8 mouse cellular contexts compared by ENCODE assay signal in genomic region chr4:46450020-46450518, GRCm38 (mm10). TPM values are rescaled to one million over a fixed set of nuclear protein-coding genes. Genes with fewer than 3 reads are reported as not detected.
DNase-seq lines count a peak whose midpoint lies in the region; ATAC-seq and TF ChIP-seq lines count a peak whose summit lies in the region.

No protein-coding gene starts in this region.

- H3K4me1 ChIP-seq in heart, embryonic 13.5 days: peaks cover 46% of the 10 kb centered on the region
- H3K4me1 ChIP-seq in E14TG2a.4 (replicated peaks; ENCODE audit: low read depth, low read length): peaks cover 51% of the 10 kb centered on the region
- H3K4me1 ChIP-seq in forebrain, embryonic 14.5 days (ENCODE audit: control insufficient read depth, insufficient read depth, low read length): peaks cover 28% of the 10 kb centered on the region
- peaks cover 72% of the 10 kb centered on the region for H3K4me1 ChIP-seq in liver, embryonic 15.5 days (replicated peaks)

- H3K4me3 ChIP-seq in heart, embryonic 13.5 days: peak overlapping the region; percentile 93
- H3K4me3 ChIP-seq in E14TG2a.4 (replicated peaks; ENCODE audit: low read length): peak overlapping the region; percentile 91
- H3K4me3 ChIP-seq in forebrain, embryonic 14.5 days (ENCODE audit: low read depth, low read length): peak overlapping the region; percentile 89
- peak overlapping the region; percentile 92 for H3K4me3 ChIP-seq in liver, embryonic 15.5 days (replicated peaks)

- DNase-seq in heart, postnatal 4 days: no peak
- DNase-seq in forebrain, embryonic 14.5 days (ENCODE audit: low spot score): no peak
- no peak for DNase-seq in yolk sac, embryonic 10.5 days (ENCODE audit: low spot score)
- DNase-seq in urinary bladder, postnatal 25 days (ENCODE audit: low spot score): no peak
- DNase-seq in right cerebral cortex, postnatal 25 days: no peak

- peak overlapping the region; percentile 88 for H3K4me2 ChIP-seq in heart, embryonic 13.5 days
- H3K4me2 ChIP-seq in forebrain, embryonic 14.5 days (ENCODE audit: low read length): peak overlapping the region; percentile 90
- peak overlapping the region; percentile 90 for H3K4me2 ChIP-seq in liver, embryonic 15.5 days

- H3K27ac ChIP-seq in heart, embryonic 13.5 days (replicated peaks): peak overlapping the region; percentile 100
- H3K27ac ChIP-seq in forebrain, embryonic 14.5 days (ENCODE audit: low read depth, low read length): peak overlapping the region; percentile 98
- H3K27ac ChIP-seq in liver, embryonic 15.5 days (replicated peaks): peak overlapping the region; percentile 98

- H3K36me3 ChIP-seq in heart, embryonic 13.5 days: no peaks in the 10 kb centered on the region
- peaks cover 13% of the 10 kb centered on the region for H3K36me3 ChIP-seq in E14TG2a.4 (ENCODE audit: insufficient read depth, low read length)
- no peaks in the 10 kb centered on the region for H3K36me3 ChIP-seq in forebrain, embryonic 14.5 days (ENCODE audit: control insufficient read depth, insufficient read depth, low read length)
- peaks cover 18% of the 10 kb centered on the region; the same call in 1 of the 2 replicates for H3K36me3 ChIP-seq in liver, embryonic 15.5 days (replicated peaks)

- H3K27me3 ChIP-seq in heart, embryonic 13.5 days (replicated peaks): no peaks in the 10 kb centered on the region
- H3K27me3 ChIP-seq in E14TG2a.4 (ENCODE audit: insufficient read depth, low read length): no peaks in the 10 kb centered on the region
- no peaks in the 10 kb centered on the region for H3K27me3 ChIP-seq in forebrain, embryonic 14.5 days (replicated peaks; ENCODE audit: control insufficient read depth, insufficient read depth, low read length)
- H3K27me3 ChIP-seq in liver, embryonic 15.5 days: no peaks in the 10 kb centered on the region

- TF ChIP-seq CTCF in E14TG2a.4 (conservative IDR thresholded peaks at IDR 0.05; ENCODE audit: low read length): no peak

- H3K9me3 ChIP-seq in heart, embryonic 13.5 days: no peaks in the 10 kb centered on the region
- H3K9me3 ChIP-seq in E14TG2a.4 (ENCODE audit: low read length): no peaks in the 10 kb centered on the region
- no peaks in the 10 kb centered on the region for H3K9me3 ChIP-seq in forebrain, embryonic 14.5 days (replicated peaks; ENCODE audit: control insufficient read depth, low read length)
- no peaks in the 10 kb centered on the region for H3K9me3 ChIP-seq in liver, embryonic 15.5 days (replicated peaks)

- WGBS in heart, embryonic 13.5 days: 32% methylated on average over 7 of the region's 7 CpGs
- 28% methylated on average over 7 of the region's 7 CpGs for WGBS in forebrain, embryonic 14.5 days
- 21% methylated on average over 7 of the region's 7 CpGs for WGBS in liver, embryonic 15.5 days (ENCODE audit: insufficient replicate concordance)

- no peak for ATAC-seq in heart, embryonic 13.5 days (ENCODE audit: extremely low read depth, insufficient number of reproducible peaks, low FRiP score, low TSS enrichment)
- no peak for ATAC-seq in forebrain, embryonic 14.5 days
- no peak for ATAC-seq in liver, embryonic 15.5 days (ENCODE audit: insufficient read depth)

- H3K9ac ChIP-seq in heart, embryonic 13.5 days: peak overlapping the region; percentile 100
- peak overlapping the region; percentile 97 for H3K9ac ChIP-seq in forebrain, embryonic 14.5 days (ENCODE audit: low read length)
- H3K9ac ChIP-seq in liver, embryonic 15.5 days: peak overlapping the region; percentile 98

RNA-seq across cellular contexts. Expression of gene Anp32b, which starts 0.6 kb away (rescaled TPM):
- polyA plus RNA-seq in heart, embryonic 13.5 days (2015; fragmentation: Nextera tagmentation; extraction: Ambion mirVana): 179 and 191 TPM in 2 replicates
- 100 to 1,000 TPM; 121 to 122 TPM for total RNA-seq in heart, postnatal 4 days (2021)
- 83.5 and 92.4 TPM in 2 replicates for polyA plus RNA-seq in forebrain, embryonic 14.5 days (2014; fragmentation: Nextera tagmentation; extraction: Ambion mirVana)
- polyA plus RNA-seq in liver, embryonic 15.5 days (2015; fragmentation: Nextera tagmentation; extraction: Ambion mirVana): 387 TPM in 2 replicates

RNA-seq across cellular contexts. Expression of gene Hemgn, which starts 36.8 kb away (rescaled TPM):
- polyA plus RNA-seq in heart, embryonic 13.5 days (2015; fragmentation: Nextera tagmentation; extraction: Ambion mirVana): 3.1 and 12.6 TPM in 2 replicates
- under 1 TPM in 1 of 2 experiments, not detected in 1; 0.36 TPM for total RNA-seq in heart, postnatal 4 days (2021)
- 0.27 TPM in 1 of 2 replicates, not detected in the other for polyA plus RNA-seq in forebrain, embryonic 14.5 days (2014; fragmentation: Nextera tagmentation; extraction: Ambion mirVana)
- polyA plus RNA-seq in liver, embryonic 15.5 days (2015; fragmentation: Nextera tagmentation; extraction: Ambion mirVana): 386 and 388 TPM in 2 replicates

RNA-seq across cellular contexts. Expression of gene Nans, which starts 39.0 kb away (rescaled TPM):
- polyA plus RNA-seq in heart, embryonic 13.5 days (2015; fragmentation: Nextera tagmentation; extraction: Ambion mirVana): 63.1 and 65.4 TPM in 2 replicates
- 10 to 100 TPM; 42.4 to 45.0 TPM for total RNA-seq in heart, postnatal 4 days (2021)
- polyA plus RNA-seq in forebrain, embryonic 14.5 days (2014; fragmentation: Nextera tagmentation; extraction: Ambion mirVana): 77.5 and 81.8 TPM in 2 replicates
- 45.1 and 51.9 TPM in 2 replicates for polyA plus RNA-seq in liver, embryonic 15.5 days (2015; fragmentation: Nextera tagmentation; extraction: Ambion mirVana)

Comparison
In these comparisons a context has a peak if more than half of its experiments do, and no peak if none do; other contexts are left out.
1. RNA of gene Hemgn, which starts 36.8 kb away (polyA plus RNA-seq): 386 to 388 TPM in liver, embryonic 15.5 days; 3.1 to 12.6 TPM in heart, embryonic 13.5 days and 0.27 TPM in forebrain, embryonic 14.5 days; every median in the first group is over 10 times any median in the second.
2. Peak in every context shown above with its lines, with median percentiles within 50 percentile points of each other: H3K27ac ChIP-seq, H3K4me2 ChIP-seq, H3K4me3 ChIP-seq and H3K9ac ChIP-seq.